Mouse (Mus musculus): ENCODE data around the gene Adap1. TPM values are rescaled to one million over a fixed set of nuclear protein-coding genes. Genes with fewer than 3 reads are reported as not detected.

The Adap1 gene
- total RNA-seq, 2 experiments from 2014 or later = 1.5 to 1.6 TPM

Small RNA genes within 50 kb of the gene (microRNA-seq; reads per million reads assigned to microRNA genes)
- gene Mir339 = 492 to 500 reads per million in 2 experiments

Other genes with a start within 250 kb of the Adap1 start
- gene Prkar1b, start 175.6 kb downstream of the Adap1 start, total RNA-seq (2021) = 1 to 10 TPM; 1.5 to 2.1 TPM
- gene Dnaaf5, start 175.4 kb downstream of the Adap1 start, total RNA-seq (2021) = 10 to 100 TPM; 14.7 to 16.8 TPM
- 10 to 100 TPM; 44.7 to 49.5 TPM for gene Sun1, start 125.0 kb downstream of the Adap1 start, total RNA-seq (2021)
- gene Get4, start 73.3 kb downstream of the Adap1 start, total RNA-seq (2021) = 10 to 100 TPM; 42.6 to 48.1 TPM
- gene Cox19, start 25.8 kb upstream of the Adap1 start, total RNA-seq (2021) = 10 to 100 TPM; 78.6 to 85.9 TPM
- not detected for gene Cyp2w1, start 27.0 kb upstream of the Adap1 start, total RNA-seq (2021)
- gene Gpr146, start 52.1 kb upstream of the Adap1 start, total RNA-seq (2021) = 10 to 100 TPM; 41.8 to 46.5 TPM
- under 1 TPM; 0.74 to 0.80 TPM for gene C130050O18Rik, start 79.7 kb upstream of the Adap1 start, total RNA-seq (2021)
- 1 to 10 TPM; 2.7 TPM for gene Gper1, start 97.5 kb upstream of the Adap1 start, total RNA-seq (2021)
- gene 3110082I17Rik, start 134.9 kb upstream of the Adap1 start, total RNA-seq (2021) = 1 to 10 TPM; 4.7 to 5.3 TPM
- 10 to 100 TPM; 16.4 to 16.5 TPM for gene Zfand2a, start 158.9 kb upstream of the Adap1 start, total RNA-seq (2021)
- not detected for gene Uncx, start 217.9 kb upstream of the Adap1 start, total RNA-seq (2021)